ENCODE assay signal across 8 mouse cellular contexts in the genomic region with DNA sequence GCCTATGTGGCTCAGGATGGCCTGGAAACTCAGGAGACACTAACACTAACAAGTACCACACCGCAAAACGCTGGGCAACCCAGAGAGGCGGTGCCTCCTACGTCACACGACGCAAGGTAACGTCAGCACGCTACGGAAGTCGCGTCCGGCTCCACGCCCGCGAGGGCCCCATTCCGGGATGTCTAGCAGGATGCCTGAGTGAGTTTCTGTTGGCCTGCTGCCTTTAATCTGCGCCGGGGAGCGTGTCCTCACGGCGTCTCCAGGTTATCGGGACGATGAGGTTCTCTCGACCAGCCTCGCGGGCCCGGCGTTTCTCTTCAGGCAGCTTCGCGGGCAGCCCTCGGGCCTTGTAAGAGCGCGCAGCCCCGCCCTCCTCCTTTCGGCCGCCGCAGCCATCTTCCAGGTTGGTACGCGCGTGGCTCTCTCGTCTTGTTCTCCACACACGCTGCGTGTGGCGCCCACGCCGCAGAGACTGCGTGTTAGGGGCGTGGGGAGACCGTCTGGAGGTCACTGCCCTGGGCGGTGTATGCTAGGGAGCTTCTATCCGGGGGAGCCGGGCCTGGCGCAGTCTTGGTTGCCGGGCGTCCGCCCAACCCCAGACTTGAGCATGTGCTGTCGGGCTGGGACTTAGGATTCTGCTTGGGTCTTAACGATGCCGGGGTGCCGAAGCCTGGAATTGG. TPM values are rescaled to one million over a fixed set of nuclear protein-coding genes. Genes with fewer than 3 reads are reported as not detected.
DNase-seq lines count a peak whose midpoint lies in the region; ATAC-seq lines count a peak whose summit lies in the region.

A gene (plus strand): TSS at position 122 of the 680 bp plus-strand sequence.

- H3K4me3 ChIP-seq in brown adipose tissue, adult 24 weeks (ENCODE audit: insufficient read depth, low read depth, low read length) = peak within 1 kb of the TSS; percentile 80
- H3K4me3 ChIP-seq in heart, embryonic 13.5 days = peak within 1 kb of the TSS; percentile 95
- peak within 1 kb of the TSS; percentile 89 for H3K4me3 ChIP-seq in liver, embryonic 12.5 days
- H3K4me3 ChIP-seq in stomach, embryonic 15.5 days (replicated peaks) = peak within 1 kb of the TSS; percentile 74

- peak within 1 kb of the TSS; percentile 94 for H3K27ac ChIP-seq in brown adipose tissue, adult 24 weeks (replicated peaks; ENCODE audit: low read depth, low read length)
- peak within 1 kb of the TSS; percentile 90 for H3K27ac ChIP-seq in heart, embryonic 13.5 days (replicated peaks)
- peak within 1 kb of the TSS; percentile 87 for H3K27ac ChIP-seq in liver, embryonic 12.5 days
- H3K27ac ChIP-seq in stomach, embryonic 15.5 days = peak within 1 kb of the TSS; percentile 83

- peak within 1 kb of the TSS; percentile 94 for H3K9ac ChIP-seq in heart, embryonic 13.5 days
- H3K9ac ChIP-seq in liver, embryonic 12.5 days = peak within 1 kb of the TSS; percentile 91
- peak within 1 kb of the TSS; percentile 97 for H3K9ac ChIP-seq in stomach, embryonic 15.5 days

- H3K4me2 ChIP-seq in heart, embryonic 13.5 days = peak within 1 kb of the TSS; percentile 75
- peak within 1 kb of the TSS; percentile 75 for H3K4me2 ChIP-seq in liver, embryonic 12.5 days
- peak within 1 kb of the TSS; percentile 64 for H3K4me2 ChIP-seq in stomach, embryonic 15.5 days

- 0% methylated on average over 60 of the region's 60 CpGs for WGBS in heart, embryonic 13.5 days
- WGBS in liver, embryonic 12.5 days (ENCODE audit: insufficient replicate concordance) = under 1% methylated on average over 60 of the region's 60 CpGs
- under 1% methylated on average over 60 of the region's 60 CpGs for WGBS in stomach, embryonic 15.5 days

- peaks cover 2% of the 10 kb centered on the region; the same call in 1 of the 2 replicates for H3K4me1 ChIP-seq in brown adipose tissue, adult 24 weeks (ENCODE audit: control insufficient read depth, insufficient read depth, insufficient read length, low read length)
- peaks cover 22% of the 10 kb centered on the region for H3K4me1 ChIP-seq in heart, embryonic 13.5 days
- peaks cover 49% of the 10 kb centered on the region for H3K4me1 ChIP-seq in liver, embryonic 12.5 days
- H3K4me1 ChIP-seq in stomach, embryonic 15.5 days = peaks cover 13% of the 10 kb centered on the region; the same call in 1 of the 2 replicates

- H3K36me3 ChIP-seq in heart, embryonic 13.5 days = peaks cover 39% of the 10 kb centered on the region
- peaks cover 41% of the 10 kb centered on the region for H3K36me3 ChIP-seq in liver, embryonic 12.5 days
- H3K36me3 ChIP-seq in stomach, embryonic 15.5 days = peaks cover 29% of the 10 kb centered on the region

- H3K27me3 ChIP-seq in heart, embryonic 13.5 days (replicated peaks) = no peaks in the 10 kb centered on the region
- H3K27me3 ChIP-seq in liver, embryonic 12.5 days (replicated peaks) = no peaks in the 10 kb centered on the region
- H3K27me3 ChIP-seq in stomach, embryonic 15.5 days (replicated peaks) = no peaks in the 10 kb centered on the region

- no peaks in the 10 kb centered on the region for H3K9me3 ChIP-seq in heart, embryonic 13.5 days
- H3K9me3 ChIP-seq in liver, embryonic 12.5 days (replicated peaks) = no peaks in the 10 kb centered on the region
- no peaks in the 10 kb centered on the region for H3K9me3 ChIP-seq in stomach, embryonic 15.5 days

- peak; percentile 96 for ATAC-seq in heart, embryonic 13.5 days (ENCODE audit: extremely low read depth, insufficient number of reproducible peaks, low FRiP score, low TSS enrichment)
- ATAC-seq in liver, embryonic 12.5 days = peak; percentile 95
- ATAC-seq in stomach, embryonic 15.5 days (ENCODE audit: insufficient read depth, low FRiP score, low read depth) = peak; percentile 98

- peak; percentile 98 for DNase-seq in CD4-positive, CD25-positive, alpha-beta regulatory T cell, adult 2 months (ENCODE audit: low read depth, low spot score)
- peak; percentile 55 for DNase-seq in fat pad, adult 2 months (ENCODE audit: extremely low read depth, low read depth, low spot score)
- DNase-seq in kidney, postnatal 10 days = peak; percentile 96
- DNase-seq in natural killer cell, adult 2 months (ENCODE audit: low spot score in 2 of 2) = peak; percentile 96

RNA-seq across cellular contexts. Expression of the gene that starts here (rescaled TPM):
- polyA plus RNA-seq in brown adipose tissue, adult 24 weeks (2012; ENCODE audit: insufficient read depth, insufficient read length, missing spikeins) = 55.2 and 82.1 TPM in 2 replicates
- polyA plus RNA-seq in heart, embryonic 13.5 days (2015; fragmentation: Nextera tagmentation; extraction: Ambion mirVana) = 348 and 372 TPM in 2 replicates
- polyA plus RNA-seq in liver, embryonic 12.5 days (2016; fragmentation: Nextera tagmentation; extraction: Ambion mirVana) = 520 and 529 TPM in 2 replicates
- polyA plus RNA-seq in stomach, embryonic 15.5 days (2015; fragmentation: Nextera tagmentation; extraction: Ambion mirVana) = 489 and 511 TPM in 2 replicates

Comparison
In these comparisons a context has a peak if more than half of its experiments do, and no peak if none do; other contexts are left out.
1. Peak in every context shown above with its lines: DNase-seq, ATAC-seq, H3K4me3 ChIP-seq and H3K27ac ChIP-seq.